Mouse (Mus musculus): ENCODE results near the gene Vmn2r88.
"Not testable (repeated sequence)": the region's sequence is repeated elsewhere in the genome, so short reads cannot be mapped to it uniquely, and the experiment has no call there.

The Vmn2r88 gene

GRCm38 (mm10) chr14:51410520-51410919 is at the start of gene Vmn2r88:
Gene Vmn2r88, plus strand, starts transcription at chr14:51410820.
- DNase-seq: no peak

GRCm38 (mm10) chr14:51361456-51361855 is 49.2 kb upstream of the Vmn2r88 start, which contains the start of gene Gm7247:
Gene Gm7247, plus strand, starts transcription at chr14:51361756.
- no peak for DNase-seq

GRCm38 (mm10) chr14:51382805-51383204 is 27.8 kb upstream of the Vmn2r88 start:
- DNase-seq: no peak

- DNase-seq: peak; percentile 13
These were observed 26.3 kb upstream of the Vmn2r88 start for GRCm38 (mm10) chr14:51384351-51384750.

GRCm38 (mm10) chr14:51385741-51386140 is 24.9 kb upstream of the Vmn2r88 start:
- DNase-seq: peak; percentile 18

- no peak for DNase-seq
These were observed 22.9 kb upstream of the Vmn2r88 start for GRCm38 (mm10) chr14:51387768-51388167.

GRCm38 (mm10) chr14:51388222-51388621 is 22.4 kb upstream of the Vmn2r88 start:
- DNase-seq: peak; percentile 13

GRCm38 (mm10) chr14:51423885-51424284 is 13.3 kb downstream of the Vmn2r88 start:
- no peak for DNase-seq

GRCm38 (mm10) chr14:51430138-51430537 is 19.5 kb downstream of the Vmn2r88 start:
- DNase-seq: not testable (repeated sequence)

- DNase-seq: no peak
These were observed 23.9 kb downstream of the Vmn2r88 start for GRCm38 (mm10) chr14:51434546-51434945.

GRCm38 (mm10) chr14:51435020-51435419 is 24.4 kb downstream of the Vmn2r88 start:
- no peak for DNase-seq

GRCm38 (mm10) chr14:51438955-51439354 is 28.3 kb downstream of the Vmn2r88 start:
- DNase-seq: peak; percentile 5

GRCm38 (mm10) chr14:51451557-51451956 is 40.9 kb downstream of the Vmn2r88 start, which contains the start of gene Vmn2r89:
Gene Vmn2r89, plus strand, starts transcription at chr14:51451857.
- DNase-seq: not testable (repeated sequence)

Measured in embryo, embryonic 11 days (tissue).